Mouse (Mus musculus): ENCODE results near the gene Zfp609.

DNA sequence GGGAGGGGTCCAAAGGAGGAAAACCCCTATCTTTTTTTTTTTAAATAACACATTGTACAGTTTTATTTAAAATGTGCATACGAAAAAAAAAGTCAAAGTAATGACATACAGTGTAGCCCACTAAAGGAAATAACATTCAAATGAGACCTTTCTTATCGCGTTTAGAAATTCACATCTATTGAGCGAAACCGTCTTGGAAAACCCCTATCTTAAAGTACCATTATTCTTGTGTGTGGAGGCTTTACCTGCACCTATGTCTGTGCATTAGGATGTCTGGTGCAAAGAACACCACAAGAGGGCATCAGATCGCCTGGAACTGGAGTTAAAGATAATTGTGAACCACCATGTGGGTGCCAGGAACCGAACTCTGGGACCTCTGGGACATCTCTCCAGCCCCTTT is 53.6 kb downstream of the Zfp609 start:
- TF ChIP-seq CTCF (IDR thresholded peaks at IDR 0.05; ENCODE audit: low read depth, low read length): no peak
- no peak for TF ChIP-seq POLR2A (IDR thresholded peaks at IDR 0.05; ENCODE audit: insufficient read depth, low read length)
- TF ChIP-seq EP300 (IDR thresholded peaks at IDR 0.05; ENCODE audit: insufficient read depth, low read depth, low read length): no peak

Measured in ES-Bruce4 (cell line).